Mouse (Mus musculus) adrenal gland, postnatal 14 days (tissue): Measurements from ENCODE around the gene Adam21. TPM values are rescaled to one million over a fixed set of nuclear protein-coding genes. Genes with fewer than 3 reads are reported as not detected.
"Not testable (repeated sequence)": the region's sequence is repeated elsewhere in the genome, so short reads cannot be mapped to it uniquely, and the experiment has no call there.

Source experiments
- DNase-seq: peaks from one replicate; pipeline ENCODE4 v3.0.0; 2021; ENCODE audit warnings: mixed read lengths
- long read RNA-seq, 2 experiments: library from polyadenylated mRNA; stranded (forward); transcript quantifications; one replicate each; pipeline ENCODE4 v2.0.0; 2021
- total RNA-seq: library from RNA; stranded (reverse); gene quantifications from 2 replicates; pipeline ENCODE4 v1.2.3, GENCODE M21; 2021

Gene Adam21
- total RNA-seq = not detected in 2 replicates
- long read RNA-seq, experiment 1 = 0 reads
- long read RNA-seq, experiment 2 = 0 reads

DNA sequence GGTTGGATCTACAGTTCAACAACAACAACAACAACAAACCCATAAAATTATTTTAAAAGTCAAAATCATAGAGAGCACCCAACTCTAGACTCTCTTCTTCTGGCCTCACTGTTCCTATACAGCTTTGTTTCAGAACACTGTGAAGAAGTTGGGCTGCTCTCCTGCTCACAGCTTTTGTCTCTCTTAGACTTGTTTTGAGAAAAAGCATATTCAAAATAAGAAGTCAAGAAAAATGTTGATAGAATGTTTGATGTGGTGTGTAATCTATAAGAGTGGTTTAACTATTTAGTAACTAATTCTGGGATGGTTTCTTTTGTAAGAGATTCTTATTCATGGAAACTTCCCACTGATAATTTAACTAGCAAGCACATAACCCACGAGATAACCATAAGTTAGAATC, at the start of gene Adam21:
Gene Adam21, minus strand, starts transcription at position 101 of the 400 bp plus-strand sequence.
- DNase-seq = no peak

DNA sequence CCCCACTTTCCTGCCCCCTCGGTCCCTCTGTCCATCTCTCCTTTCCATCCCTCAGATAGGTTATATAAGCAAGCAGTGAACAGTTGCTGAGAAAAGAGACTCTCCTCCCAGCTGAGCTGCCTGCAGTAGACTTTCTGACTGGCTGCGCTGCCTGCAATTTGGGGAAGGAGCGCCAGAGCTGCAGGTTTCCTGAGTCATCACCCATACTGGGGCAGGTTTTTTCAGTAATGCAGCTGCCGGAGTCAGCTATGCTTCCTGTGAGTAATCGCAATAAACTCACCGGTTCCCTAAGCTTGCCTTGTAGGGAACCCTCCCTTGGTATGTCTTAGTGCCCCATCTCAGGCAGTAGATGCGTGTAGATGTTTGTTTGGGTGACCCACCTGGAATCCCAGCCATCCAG, 48.7 kb upstream of the Adam21 start:
- DNase-seq = no peak

DNA sequence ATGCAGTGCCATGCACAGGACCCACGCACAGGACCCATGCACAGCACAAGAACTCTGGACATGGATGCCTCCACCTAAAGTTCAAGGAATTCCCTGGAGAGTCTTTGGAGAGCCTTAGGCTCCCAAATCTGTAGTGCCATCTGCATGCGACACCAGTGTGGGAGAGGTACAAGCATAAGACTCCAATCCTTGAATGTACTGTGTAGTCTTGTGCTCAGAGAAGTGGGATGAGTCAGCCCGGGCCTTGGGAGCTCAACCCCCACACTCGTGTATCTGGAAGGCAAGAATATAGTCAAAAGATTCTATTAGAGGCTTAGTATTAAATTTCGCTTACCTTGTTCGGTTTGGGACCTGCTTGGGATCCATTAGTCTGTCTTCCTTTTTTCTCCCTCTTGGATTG, 47.5 kb upstream of the Adam21 start:
- no peak for DNase-seq

DNA sequence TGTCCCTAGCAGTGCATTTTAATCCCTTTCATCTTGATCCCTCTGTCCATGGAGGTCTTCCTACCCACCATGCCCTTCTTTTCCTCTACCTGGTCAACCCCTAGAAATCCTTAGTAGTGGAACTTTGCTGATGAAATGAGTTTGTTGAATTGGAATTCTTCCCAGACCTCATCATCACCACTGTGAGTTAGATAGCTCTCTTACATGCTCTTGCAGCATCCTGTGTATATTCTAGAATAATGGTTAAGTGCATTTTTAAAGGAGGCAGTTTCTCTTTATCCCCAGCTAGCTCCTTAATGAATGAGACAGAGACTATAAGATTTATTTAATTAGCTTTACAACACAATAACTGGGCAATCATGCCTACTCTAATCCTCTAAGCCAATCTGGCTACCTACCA, 41.2 kb upstream of the Adam21 start:
- DNase-seq = no peak

DNA sequence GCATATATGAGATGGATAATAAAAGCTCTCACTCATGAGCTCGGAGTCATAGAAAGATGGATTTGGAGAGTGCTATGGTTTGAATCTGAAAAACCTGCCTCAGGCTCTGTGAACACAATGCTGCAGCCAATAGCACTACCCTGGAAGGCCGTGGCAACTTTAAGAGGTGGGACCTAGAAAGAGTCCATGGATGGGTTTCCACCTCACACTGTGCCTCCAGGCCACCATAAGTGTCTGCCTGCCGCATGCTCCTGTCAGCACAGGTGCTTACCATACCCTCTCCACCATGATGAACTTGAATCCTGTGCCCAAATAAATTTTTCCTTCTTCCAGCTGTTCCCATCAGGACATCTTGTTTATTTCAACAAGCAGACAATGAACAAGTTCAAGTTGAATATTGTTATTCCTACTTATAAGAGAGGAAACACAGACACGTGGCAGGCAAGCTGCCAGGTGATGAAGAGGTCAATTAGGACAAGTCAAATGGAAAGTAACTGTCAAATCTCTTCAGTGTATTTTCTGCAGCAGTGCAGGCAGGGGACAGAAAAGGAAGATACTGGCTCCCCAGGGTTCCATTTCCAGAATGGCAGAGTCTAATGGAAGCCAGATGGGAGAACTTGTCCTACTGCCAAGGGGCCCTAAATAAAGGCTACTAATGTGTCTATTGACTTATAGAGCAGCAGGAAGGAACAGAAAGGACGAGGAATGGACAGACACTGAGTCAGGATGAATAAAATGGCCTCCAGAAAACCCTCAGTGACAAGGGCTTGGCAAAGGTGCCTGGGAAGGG, 36.9 kb upstream of the Adam21 start:
- no peak for DNase-seq

DNA sequence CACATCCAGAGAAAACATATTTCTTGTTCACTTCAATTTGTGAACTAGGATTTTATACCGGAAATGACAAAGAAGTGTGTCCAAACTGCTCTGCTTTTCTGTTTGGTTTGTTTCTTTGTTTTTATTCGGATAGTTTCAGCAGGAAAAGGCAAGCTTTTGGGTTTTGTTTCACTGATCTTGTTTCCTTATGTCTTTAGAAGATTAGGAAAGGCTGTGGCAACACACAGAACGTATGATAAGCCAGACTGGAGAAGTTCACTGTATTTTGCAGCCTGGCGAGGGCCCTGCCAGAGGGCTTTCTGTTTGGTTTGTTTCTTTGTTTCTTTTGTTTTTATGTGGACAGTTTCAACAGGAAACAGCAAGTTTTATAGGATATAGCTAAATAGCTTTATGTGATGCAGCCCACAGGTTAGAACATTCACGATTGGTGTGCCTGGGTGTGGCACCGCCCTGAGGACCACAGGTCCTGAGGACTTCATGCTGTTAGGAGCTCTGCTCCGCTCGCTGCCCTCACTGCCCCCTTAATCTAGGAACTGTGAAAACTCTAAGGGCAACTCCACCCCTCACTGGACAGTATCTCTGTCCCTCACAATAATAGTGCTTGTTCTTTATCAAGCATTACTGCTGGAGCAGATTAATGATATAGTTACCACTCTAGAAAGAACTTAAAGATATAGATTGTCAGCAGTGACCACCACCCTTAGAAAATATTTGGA, 28.4 kb upstream of the Adam21 start:
- no peak for DNase-seq

DNA sequence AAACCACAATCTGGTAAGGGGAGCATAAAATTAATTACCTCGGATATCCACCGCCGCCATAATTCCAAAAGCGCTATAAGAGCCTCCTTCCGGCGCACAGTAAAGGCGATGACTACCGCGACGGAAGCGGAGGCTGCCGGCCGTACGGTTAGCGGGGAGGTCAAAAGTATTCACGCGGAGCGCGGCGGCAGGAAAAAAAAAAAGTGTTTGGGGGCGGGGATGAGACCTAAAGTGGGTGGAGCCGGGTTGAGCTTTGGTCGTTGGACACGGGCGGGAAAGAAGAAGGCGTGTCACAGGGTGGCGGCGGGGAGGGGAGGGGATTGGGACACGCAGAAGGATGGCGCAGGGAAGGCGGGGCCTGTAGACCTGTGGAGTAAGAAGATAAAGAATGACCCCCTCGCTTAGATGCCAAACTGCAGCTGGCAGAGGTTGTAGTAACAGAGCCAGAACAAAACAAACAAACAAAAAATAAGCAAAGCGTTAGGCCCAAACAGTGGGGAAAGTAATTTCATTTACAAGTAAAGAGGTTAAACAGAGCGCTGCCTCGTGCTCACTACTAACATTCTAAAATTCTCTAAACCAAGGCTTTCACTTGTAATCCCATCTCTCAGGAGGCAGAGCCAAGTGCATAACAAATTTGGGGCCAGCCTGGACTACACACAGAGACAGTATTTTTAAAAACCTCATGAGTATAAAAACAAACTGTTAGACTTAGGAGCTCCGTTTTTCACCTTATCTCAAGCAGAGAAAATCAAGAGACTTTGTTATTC, 26.8 kb upstream of the Adam21 start, which contains the start of gene Med6:
Gene Med6, minus strand, starts transcription at position 107 of the 770 bp plus-strand sequence.
- DNase-seq = peak; percentile 96

DNA sequence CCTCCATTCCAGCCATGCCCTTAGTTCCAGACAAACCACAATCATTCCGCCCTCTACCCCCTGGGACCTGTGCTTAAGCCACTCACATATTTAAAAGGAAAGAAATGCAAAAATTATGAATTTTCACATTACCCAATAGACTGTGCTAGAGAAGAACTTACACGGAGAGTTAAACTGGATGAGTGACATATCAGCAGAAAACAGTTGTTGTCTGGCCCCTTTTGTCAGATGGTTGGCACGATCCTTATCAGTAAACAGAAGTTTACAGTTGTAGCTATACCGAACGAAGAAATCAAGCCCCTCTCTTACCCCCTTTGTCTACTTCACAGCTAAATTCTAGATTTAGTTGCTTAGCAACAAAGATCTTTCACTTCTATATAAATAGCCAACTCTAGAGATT, 343 bp downstream of the Adam21 start:
- no peak for DNase-seq

DNA sequence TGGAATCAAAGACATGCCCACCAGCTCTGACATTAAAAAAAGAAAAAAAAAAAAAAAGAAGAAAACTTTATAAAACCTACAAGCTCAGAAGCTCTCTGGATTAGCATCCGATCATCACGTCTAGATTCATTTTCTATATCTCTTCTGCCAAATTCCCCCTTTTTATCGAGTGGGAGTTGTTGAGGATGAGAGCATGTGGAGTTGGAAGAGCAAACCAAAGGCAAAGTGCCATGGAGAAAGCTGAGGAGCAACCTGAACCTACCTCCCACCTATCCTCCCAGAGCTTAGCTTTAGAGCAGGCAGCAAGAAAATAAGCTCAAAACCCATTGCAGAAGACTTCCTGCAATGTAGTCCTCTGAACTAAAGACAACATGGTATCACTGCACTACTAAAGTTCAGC, 4.1 kb downstream of the Adam21 start:
- DNase-seq = no peak

DNA sequence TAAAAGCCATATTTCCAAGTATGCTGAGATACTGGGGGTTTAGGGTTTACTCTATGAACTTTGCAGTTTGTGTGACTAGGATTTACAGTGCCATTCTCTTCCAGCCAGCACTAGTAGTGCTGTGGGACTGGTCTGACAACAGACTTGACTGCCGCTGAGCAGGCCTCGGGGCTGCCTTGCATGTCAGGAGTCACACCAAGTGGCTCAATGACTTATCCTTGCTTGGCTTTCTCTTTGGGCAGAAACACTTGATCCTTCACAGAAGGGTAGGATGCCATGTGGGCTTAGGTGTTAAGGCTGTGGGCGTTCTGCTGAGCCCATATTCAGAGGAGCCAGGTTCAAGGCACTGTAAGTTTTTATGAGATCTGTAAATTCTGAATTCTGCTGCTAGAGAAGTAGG, 19.0 kb downstream of the Adam21 start:
- peak; percentile 6 for DNase-seq

DNA sequence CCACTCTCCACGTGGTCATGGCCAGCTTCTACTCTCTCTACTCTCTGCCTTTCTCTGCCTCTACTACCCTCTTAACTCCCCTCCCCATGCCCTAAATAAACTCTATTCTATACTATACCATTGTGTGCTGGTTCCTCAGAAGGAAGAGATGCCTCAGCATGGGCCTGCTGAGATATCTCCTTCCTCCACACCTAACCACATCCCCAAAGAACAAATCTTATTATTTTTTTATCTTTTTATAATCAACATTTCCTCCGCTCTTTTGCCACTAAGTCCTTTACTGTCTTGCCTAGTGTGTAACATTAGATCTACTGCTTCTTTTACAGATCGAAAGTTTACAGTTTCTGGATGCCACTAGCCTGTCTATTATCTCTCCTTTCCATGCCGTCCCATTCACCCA, 21.1 kb downstream of the Adam21 start:
- no peak for DNase-seq

DNA sequence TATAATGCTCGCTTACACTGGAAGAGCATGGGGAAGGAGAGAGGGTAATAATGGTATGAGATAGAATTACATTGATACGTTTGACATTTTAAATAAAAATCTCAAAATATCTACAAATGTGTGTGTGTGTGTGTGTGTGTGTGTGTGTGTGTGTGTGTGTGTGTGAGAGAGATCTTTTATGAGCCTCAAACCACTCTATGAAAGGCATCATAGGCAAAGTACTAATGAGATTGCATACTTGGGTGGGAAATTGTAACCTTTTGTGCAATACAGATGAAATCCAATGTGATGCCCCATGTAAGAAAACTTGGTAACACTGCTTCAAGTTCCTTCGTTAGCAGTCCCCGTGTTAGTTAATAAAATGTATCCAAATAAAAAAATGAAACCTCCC, 35.2 kb downstream of the Adam21 start:
- no peak for DNase-seq

DNA sequence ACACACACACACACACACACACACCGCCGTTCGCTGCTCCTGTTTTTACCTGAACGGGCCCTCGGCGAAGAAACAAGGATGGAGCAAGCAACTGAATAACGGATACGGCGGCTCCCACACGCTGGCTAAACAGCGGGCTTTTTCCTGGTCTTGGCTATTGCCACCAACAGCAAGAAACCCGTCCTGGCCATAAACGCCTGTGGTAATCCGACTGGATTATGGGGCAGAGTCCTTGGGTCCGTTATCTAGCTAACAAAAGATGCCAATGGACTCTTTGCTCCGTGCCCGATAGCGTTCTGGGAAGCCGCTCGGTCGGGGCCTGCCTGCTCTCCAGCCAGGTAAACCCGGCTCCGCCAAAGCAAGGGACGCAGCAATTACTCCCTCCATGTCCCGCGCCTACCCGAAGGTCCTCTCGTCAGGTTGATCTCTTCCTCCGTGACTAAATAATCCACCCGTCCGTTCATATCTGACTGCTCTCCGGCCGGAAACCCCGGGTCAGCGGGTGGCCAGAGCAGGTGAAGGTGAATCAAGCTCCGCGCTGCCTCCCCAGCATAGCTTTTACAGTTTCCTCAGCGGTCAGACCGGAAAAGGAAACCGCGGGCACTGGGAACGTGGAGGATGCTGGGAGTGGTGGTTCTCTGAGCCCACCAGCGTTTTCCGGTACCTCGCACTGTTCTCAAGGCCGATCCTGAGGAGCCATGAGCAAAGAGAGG, 35.8 kb downstream of the Adam21 start, which contains the start of the genes Gm20498 and Synj2bp:
Gene Gm20498, minus strand, starts transcription at position 590 of the 713 bp plus-strand sequence.
Gene Synj2bp, minus strand, starts transcription at position 596 of the 713 bp plus-strand sequence.
- DNase-seq = peak; percentile 91

DNA sequence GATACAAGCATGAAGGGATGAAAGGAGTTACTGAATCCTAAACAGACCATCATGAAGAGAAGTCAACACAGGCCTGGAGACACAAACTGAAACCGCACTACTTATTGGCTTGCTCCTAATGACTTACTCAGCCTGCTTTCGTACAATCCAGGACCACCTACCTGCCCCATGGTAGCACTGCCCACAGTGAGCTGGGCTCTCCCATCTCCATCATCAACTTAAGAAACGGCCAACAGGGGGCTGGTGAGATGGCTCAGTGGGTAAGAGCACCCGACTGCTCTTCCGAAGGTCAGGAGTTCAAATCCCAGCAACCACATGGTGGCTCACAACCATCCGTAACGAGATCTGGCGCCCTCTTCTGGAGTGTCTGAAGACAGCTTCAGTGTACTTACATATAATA, 37.7 kb downstream of the Adam21 start:
- DNase-seq = not testable (repeated sequence)

Other genes starting within 250 kb of the Adam21 start
- gene Slc8a3, start 235.3 kb downstream of the Adam21 start, total RNA-seq = 0.67 and 1.7 TPM in 2 replicates
- gene Gm4787, start 189.0 kb downstream of the Adam21 start, total RNA-seq = 0.78 and 1.2 TPM in 2 replicates
- gene Adam4, start 146.5 kb downstream of the Adam21 start, total RNA-seq = 1.4 and 1.7 TPM in 2 replicates
- 103 and 112 TPM in 2 replicates for gene Cox16, start 83.3 kb downstream of the Adam21 start, total RNA-seq
- gene Gm20498, start 35.6 kb downstream of the Adam21 start, total RNA-seq = 33.8 and 42.2 TPM in 2 replicates
- gene Synj2bp, start 35.6 kb downstream of the Adam21 start, total RNA-seq = 31.9 and 34.2 TPM in 2 replicates
- gene Med6, start 26.5 kb upstream of the Adam21 start, total RNA-seq = 26.7 and 26.9 TPM in 2 replicates
- gene Ttc9, start 62.8 kb upstream of the Adam21 start, total RNA-seq = 3.0 and 4.4 TPM in 2 replicates
- 1.0 and 2.0 TPM in 2 replicates for gene Map3k9, start 212.7 kb upstream of the Adam21 start, total RNA-seq